In genomic region chr13:56351401-56351735, GRCm38 (mm10) we compare ENCODE assay signal across 17 mouse cellular contexts. TPM values are rescaled to one million over a fixed set of nuclear protein-coding genes. Genes with fewer than 3 reads are reported as not detected.
DNase-seq lines count a peak whose midpoint lies in the region; ATAC-seq and TF ChIP-seq lines count a peak whose summit lies in the region.
"Had no signal": no experiment of that assay in that cellular context is flagged by ENCODE, and none has a peak within 500 bp of the region (broad histone marks: within the 10 kb centered on the region; RNA-seq: fewer than 3 reads in every experiment).

No protein-coding gene starts in this region.

- H3K4me2 ChIP-seq in embryonic facial prominence, embryonic 15.5 days (replicated peaks): no peak overlapping the region
- no peak overlapping the region for H3K4me2 ChIP-seq in stomach, embryonic 16.5 days (ENCODE audit: low read depth, low read length)
- H3K4me2 ChIP-seq: forebrain, embryonic 12.5 days; heart, embryonic 11.5 days; hindbrain, embryonic 12.5 days; liver, embryonic 12.5 days; midbrain, embryonic 12.5 days had no signal

- ATAC-seq in embryonic facial prominence, embryonic 15.5 days (ENCODE audit: insufficient number of reproducible peaks, low FRiP score, low TSS enrichment, low read depth): 0 out of 2 replicates have a peak, but pooled peaks have one; percentile 39
- ATAC-seq in stomach, embryonic 16.5 days (ENCODE audit: insufficient read depth, low FRiP score): peak; percentile 50; the same call in 1 of the 2 replicates
- ATAC-seq: liver, embryonic 12.5 days had no signal

- no peak for TF ChIP-seq CTCF in left cerebral cortex, adult 2 months (IDR thresholded peaks at IDR 0.05)

- H3K9me3 ChIP-seq in embryonic facial prominence, embryonic 15.5 days (replicated peaks): no peaks in the 10 kb centered on the region
- no peaks in the 10 kb centered on the region for H3K9me3 ChIP-seq in limb, embryonic 10.5 days (replicated peaks)
- no peaks in the 10 kb centered on the region for H3K9me3 ChIP-seq in stomach, embryonic 16.5 days (replicated peaks; ENCODE audit: control insufficient read depth, low read length)
- H3K9me3 ChIP-seq: forebrain, embryonic 12.5 days; hindbrain, embryonic 12.5 days; liver, embryonic 12.5 days; midbrain, embryonic 12.5 days had no signal

- no peaks in the 10 kb centered on the region for H3K27me3 ChIP-seq in embryonic facial prominence, embryonic 15.5 days
- H3K27me3 ChIP-seq in limb, embryonic 10.5 days (ENCODE audit: low read depth, poor library complexity, severe bottlenecking): no peaks in the 10 kb centered on the region
- H3K27me3 ChIP-seq in stomach, embryonic 16.5 days (ENCODE audit: control insufficient read depth, insufficient read depth, low read length): no peaks in the 10 kb centered on the region
- H3K27me3 ChIP-seq: forebrain, embryonic 12.5 days; hindbrain, embryonic 12.5 days; liver, embryonic 12.5 days had no signal

- peak overlapping the region; percentile 9; the same call in 1 of the 2 replicates for H3K27ac ChIP-seq in left cerebral cortex, adult 2 months
- peak overlapping the region; percentile 85 for H3K27ac ChIP-seq in embryonic facial prominence, embryonic 15.5 days (replicated peaks)
- peak overlapping the region; percentile 80 for H3K27ac ChIP-seq in limb, embryonic 10.5 days
- peak overlapping the region; percentile 64 for H3K27ac ChIP-seq in stomach, embryonic 16.5 days (ENCODE audit: low read length)
- H3K27ac ChIP-seq: forebrain, embryonic 12.5 days; hindbrain, embryonic 12.5 days; liver, embryonic 12.5 days; macrophage; midbrain, embryonic 12.5 days had no signal

- no peaks in the 10 kb centered on the region for H3K36me3 ChIP-seq in embryonic facial prominence, embryonic 15.5 days
- H3K36me3 ChIP-seq in limb, embryonic 10.5 days: no peaks in the 10 kb centered on the region
- H3K36me3 ChIP-seq in stomach, embryonic 16.5 days (ENCODE audit: control insufficient read depth, insufficient read depth, low read length): no peaks in the 10 kb centered on the region
- H3K36me3 ChIP-seq: forebrain, embryonic 12.5 days; hindbrain, embryonic 12.5 days; liver, embryonic 12.5 days; midbrain, embryonic 12.5 days had no signal

- no peak overlapping the region for H3K4me3 ChIP-seq in left cerebral cortex, adult 2 months
- no peak overlapping the region for H3K4me3 ChIP-seq in embryonic facial prominence, embryonic 15.5 days (replicated peaks)
- no peak overlapping the region for H3K4me3 ChIP-seq in limb, embryonic 10.5 days
- no peak overlapping the region for H3K4me3 ChIP-seq in stomach, embryonic 16.5 days (replicated peaks; ENCODE audit: low read length)
- H3K4me3 ChIP-seq: forebrain, embryonic 12.5 days; hindbrain, embryonic 12.5 days; liver, embryonic 12.5 days; midbrain, embryonic 12.5 days had no signal

- intact Hi-C loops in left cerebral cortex, adult 2 months (cut with DNase I): loop anchor here (5.0 kb wide), 1 partner anchor 346 kb away; no protein-coding TSS in a partner anchor

- H3K9ac ChIP-seq in embryonic facial prominence, embryonic 15.5 days: no peak overlapping the region
- H3K9ac ChIP-seq in stomach, embryonic 16.5 days (ENCODE audit: low read length): no peak overlapping the region
- H3K9ac ChIP-seq: forebrain, embryonic 12.5 days; hindbrain, embryonic 12.5 days; liver, embryonic 12.5 days; midbrain, embryonic 12.5 days had no signal

- no peak for DNase-seq in left cerebral cortex, adult 2 months (ENCODE audit: extremely low spot score in 1 of 2, low spot score in 2 of 2)
- DNase-seq in left cerebral cortex, adult 9 months (ENCODE audit: low spot score in 2 of 2): no peak
- no peak for DNase-seq in limb, embryonic 10.5 days (ENCODE audit: low spot score)
- no peak for DNase-seq in thymus, adult 18-20 months
- no peak for DNase-seq in c-Kit-positive CD71-positive TER-119-positive erythroid progenitor cells, embryonic 14.5 days (ENCODE audit: low spot score)
- DNase-seq: cerebellum, adult 9-11 months; gastrocnemius, postnatal 36 days; kidney, adult 18-20 months; thymus, adult 2 months had no signal

- 25% methylated on average over 5 of the region's 5 CpGs for WGBS in embryonic facial prominence, embryonic 15.5 days
- 77% methylated on average over 5 of the region's 5 CpGs for WGBS in limb, embryonic 10.5 days
- 38% methylated on average over 5 of the region's 5 CpGs for WGBS in stomach, embryonic 16.5 days

- peaks cover 40% of the 10 kb centered on the region for H3K4me1 ChIP-seq in embryonic facial prominence, embryonic 15.5 days
- peaks cover 34% of the 10 kb centered on the region for H3K4me1 ChIP-seq in limb, embryonic 10.5 days
- peaks cover 12% of the 10 kb centered on the region for H3K4me1 ChIP-seq in stomach, embryonic 16.5 days (ENCODE audit: control insufficient read depth, insufficient read depth, low read length)
- H3K4me1 ChIP-seq: hindbrain, embryonic 12.5 days; liver, embryonic 12.5 days had no signal

RNA-seq across cellular contexts. Expression of gene Cxcl14, which starts 55.0 kb away (rescaled TPM):
- total RNA-seq in left cerebral cortex, adult 2 months (2021): 100 to 1,000 TPM; 135 to 143 TPM
- 459 and 487 TPM in 2 replicates for polyA plus RNA-seq in embryonic facial prominence, embryonic 15.5 days (2015; fragmentation: Nextera tagmentation; extraction: Ambion mirVana)
- polyA plus RNA-seq in limb, embryonic 10.5 days (2016; fragmentation: Nextera tagmentation; extraction: Ambion mirVana): 29.8 and 112 TPM in 2 replicates
- 9.9 and 10.2 TPM in 2 replicates for polyA plus RNA-seq in stomach, embryonic 16.5 days (2015; fragmentation: Nextera tagmentation; extraction: Ambion mirVana)

Comparison
In these comparisons a context has a peak if more than half of its experiments do, and no peak if none do; other contexts are left out.
1. H3K27ac ChIP-seq: peak in every context shown above with its lines; median percentile 85 in embryonic facial prominence, embryonic 15.5 days; 80 in limb, embryonic 10.5 days; 64 in stomach, embryonic 16.5 days; 9 in left cerebral cortex, adult 2 months.